Mouse (Mus musculus) WW6 (cell line): ENCODE results near the gene Ano7.

Experiments
- DNase-seq: peaks from one replicate; pipeline ENCODE4 v3.0.0-alpha.2; 2013; ENCODE audit warnings: low read depth, low spot score

Gene Ano7

GRCm38 (mm10) chr1:93373665-93374064 is at the start of gene Ano7:
TSS of gene Ano7 (plus strand) at chr1:93373930.
- DNase-seq, result no peak

DNA sequence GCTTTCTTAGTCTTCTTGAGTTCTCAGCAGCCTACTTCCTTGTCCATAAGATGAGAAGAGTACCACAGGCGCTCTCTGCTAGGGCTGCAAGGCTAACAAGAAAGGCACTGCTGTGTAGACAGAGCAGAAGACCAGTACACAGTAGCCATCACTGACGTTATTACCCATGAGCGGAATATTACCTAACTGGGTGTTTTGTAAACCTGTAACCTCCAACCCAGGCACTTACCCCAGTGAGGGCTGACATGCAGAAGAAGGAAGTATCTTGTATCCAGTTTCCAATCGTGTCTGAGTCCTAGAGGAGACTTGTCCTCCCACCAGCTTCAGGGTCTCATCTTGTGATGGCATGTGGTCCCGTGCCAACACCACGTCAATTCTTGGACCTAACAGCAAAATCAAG is 49.8 kb upstream of the Ano7 start:
- DNase-seq, result no peak

GRCm38 (mm10) chr1:93326446-93326845 is 47.3 kb upstream of the Ano7 start:
- DNase-seq, result no peak

DNA sequence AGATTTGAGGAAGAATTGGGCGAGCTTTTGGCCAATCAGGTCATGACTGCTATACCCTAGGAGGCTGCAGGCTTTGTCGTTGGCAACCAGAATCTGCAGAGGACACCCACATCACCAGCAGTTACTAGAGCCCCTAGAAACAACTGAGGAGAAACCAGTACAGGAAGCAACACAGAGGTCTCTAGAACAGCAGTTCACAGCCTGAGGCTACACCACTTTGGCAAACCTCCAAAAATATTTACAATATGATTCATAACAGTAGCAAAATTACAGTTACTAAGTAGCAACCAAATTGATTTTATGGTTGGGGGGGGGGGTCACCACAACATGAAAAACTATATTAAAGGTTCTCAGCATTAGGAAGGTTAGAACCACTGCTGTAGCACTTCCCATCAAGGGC is 39.1 kb upstream of the Ano7 start:
- DNase-seq, result no peak

DNA sequence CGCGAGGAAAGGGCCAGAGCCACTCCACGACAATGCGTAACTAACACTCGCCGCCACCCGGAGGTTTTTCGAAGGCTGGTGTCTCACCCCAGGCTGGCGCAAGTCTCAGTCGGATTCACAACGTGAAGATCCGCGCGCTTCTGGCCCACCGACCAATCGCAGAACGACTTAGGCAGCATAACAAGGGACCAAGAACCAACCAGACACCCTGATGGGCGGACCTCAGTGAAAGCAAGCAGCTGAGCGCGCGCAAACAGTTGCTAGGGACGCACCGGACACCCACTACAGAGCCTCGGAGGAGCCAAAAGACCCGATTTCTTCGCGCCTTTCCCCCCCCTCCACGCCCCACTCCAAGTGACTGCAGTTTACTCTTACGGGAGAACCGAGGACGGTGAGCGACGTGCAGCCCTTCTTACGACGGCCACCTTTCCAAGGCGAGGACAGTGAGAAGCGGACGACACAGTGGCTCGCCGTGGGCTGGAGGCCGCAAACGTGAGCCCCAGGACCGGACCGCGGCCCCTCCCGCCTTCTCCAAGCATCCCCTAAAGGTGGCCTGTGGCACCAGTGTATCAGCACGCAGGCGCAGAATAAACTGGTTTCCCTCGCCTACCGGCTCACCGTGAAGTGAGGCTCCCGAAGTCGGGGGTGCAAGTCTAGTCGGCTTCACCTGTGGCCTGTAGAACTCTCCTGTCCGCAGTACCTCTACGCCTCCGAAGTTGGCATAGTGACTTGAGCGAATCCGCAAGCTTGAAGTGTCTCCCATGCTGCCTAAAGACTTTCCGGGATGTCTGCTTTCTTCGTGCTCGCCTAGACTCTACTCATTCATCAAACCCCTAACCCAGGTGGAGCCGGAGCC is 30.9 kb upstream of the Ano7 start, which contains the start of the genes Ppp1r7 and Pask:
Gene Ppp1r7 (plus strand): TSS at position 207 of the 856 bp plus-strand sequence.
Gene Pask (minus strand): TSS at position 835 of the 856 bp plus-strand sequence.
- DNase-seq, result peak; percentile 85

DNA sequence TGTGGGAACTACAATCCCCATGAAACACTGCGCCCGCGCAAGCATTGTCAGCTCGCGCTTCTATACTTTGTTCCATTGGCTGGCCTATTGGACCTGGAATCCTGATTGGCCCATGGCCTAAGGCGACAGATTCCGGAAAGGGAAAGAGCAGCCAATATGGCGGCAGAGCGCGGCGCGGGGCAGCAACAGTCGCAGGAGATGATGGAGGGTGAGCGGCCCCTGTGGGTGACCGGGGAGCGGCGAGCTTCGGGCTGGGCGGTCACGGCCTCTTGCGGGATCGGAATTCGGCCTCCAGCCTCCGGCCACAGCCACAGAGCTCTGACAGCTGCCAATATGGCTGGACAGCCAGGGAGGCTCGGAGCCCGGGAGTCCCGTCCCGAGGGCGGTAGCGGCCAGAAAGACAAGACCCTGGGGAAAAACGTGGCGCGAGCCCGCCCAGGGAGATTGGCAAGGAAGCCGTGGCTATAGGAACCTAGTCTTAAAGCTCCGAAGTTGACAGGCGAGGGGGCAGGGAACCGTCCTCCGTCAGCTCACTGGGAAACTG is 30.2 kb upstream of the Ano7 start:
- peak; percentile 85 for DNase-seq

GRCm38 (mm10) chr1:93347176-93347575 is 26.6 kb upstream of the Ano7 start:
- no peak for DNase-seq

- no peak for DNase-seq
Observed at GRCm38 (mm10) chr1:93349701-93350100, 24.0 kb upstream of the Ano7 start.

GRCm38 (mm10) chr1:93352724-93353123 is 21.0 kb upstream of the Ano7 start:
- no peak for DNase-seq

GRCm38 (mm10) chr1:93362661-93363060 is 11.1 kb upstream of the Ano7 start:
- DNase-seq, result no peak

DNA sequence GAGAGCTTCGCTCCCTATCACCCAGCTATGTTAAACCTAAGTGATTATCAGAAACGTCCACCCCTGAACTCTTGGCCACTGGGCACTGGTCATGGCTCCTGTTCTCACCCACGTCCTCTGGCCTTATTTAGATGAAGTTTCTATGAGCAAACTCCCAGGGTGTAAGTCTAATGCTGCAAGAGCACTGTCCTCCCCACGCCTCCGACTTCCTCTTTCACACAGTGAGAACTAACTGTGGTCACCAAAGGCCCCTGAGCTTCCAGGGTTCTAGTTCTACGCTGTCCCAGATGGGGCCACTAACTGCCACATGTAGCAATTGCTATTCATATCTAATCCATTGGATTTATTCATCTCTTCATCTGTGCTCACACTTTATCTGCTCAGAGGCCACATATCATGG is 8.1 kb upstream of the Ano7 start:
- no peak for DNase-seq

DNA sequence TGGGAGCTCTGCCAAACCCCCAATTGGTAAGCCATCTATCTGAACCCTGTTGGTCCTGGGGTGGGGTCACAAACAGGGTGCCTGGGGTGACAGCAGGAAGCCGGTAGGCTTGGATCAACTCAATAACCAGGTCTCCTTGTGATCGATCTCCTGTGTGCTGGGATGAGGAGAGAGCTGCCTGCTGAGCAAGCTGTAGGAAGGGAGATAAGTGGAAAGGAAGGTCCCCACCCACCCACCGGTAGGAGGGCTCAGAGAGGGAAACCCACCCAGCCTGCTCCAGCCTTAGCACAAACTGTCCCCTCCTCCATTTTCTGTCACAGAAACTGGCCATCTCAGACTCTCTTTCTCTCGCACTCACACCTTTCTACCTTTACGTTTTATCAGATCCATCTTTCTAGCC is 3.6 kb downstream of the Ano7 start:
- DNase-seq, result no peak

DNA sequence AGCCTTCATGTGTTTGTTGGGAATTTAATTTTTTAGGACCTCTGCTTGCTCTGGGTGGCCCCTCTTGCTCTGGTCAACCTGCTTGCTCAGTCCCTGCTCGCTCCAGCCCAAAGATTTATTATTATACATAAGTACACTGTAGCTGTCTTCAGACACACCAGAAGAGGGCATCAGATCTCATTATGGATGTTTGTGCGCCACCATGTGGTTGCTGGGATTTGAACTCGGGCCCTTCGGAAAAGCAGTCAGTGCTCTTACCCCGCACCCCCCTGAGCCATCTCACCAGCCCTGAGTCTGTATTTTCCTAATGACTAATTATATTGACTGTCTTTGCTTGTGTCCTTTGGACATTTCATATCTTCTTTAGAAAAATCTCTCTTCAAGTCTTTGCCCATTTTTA is 5.4 kb downstream of the Ano7 start:
- no peak for DNase-seq

DNA sequence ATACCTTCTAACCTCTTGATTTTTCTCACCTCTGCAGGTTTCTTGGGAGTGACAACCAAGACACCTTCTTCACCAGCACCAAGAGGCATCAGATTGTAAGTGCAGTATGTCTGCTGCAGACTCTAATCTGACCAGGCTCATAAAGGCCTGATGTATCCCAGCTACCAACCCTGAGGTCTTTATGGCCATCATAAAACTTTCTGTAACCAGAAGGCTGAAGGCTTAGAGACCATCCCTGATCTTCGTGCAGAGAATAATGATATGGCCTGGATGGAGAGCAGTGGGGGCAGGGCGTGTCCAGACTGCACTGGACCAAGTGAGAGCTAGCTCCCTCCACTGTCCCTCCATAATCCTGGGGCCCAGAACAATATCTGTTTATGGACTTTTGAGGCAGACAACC is 13.5 kb downstream of the Ano7 start:
- DNase-seq, result no peak

DNA sequence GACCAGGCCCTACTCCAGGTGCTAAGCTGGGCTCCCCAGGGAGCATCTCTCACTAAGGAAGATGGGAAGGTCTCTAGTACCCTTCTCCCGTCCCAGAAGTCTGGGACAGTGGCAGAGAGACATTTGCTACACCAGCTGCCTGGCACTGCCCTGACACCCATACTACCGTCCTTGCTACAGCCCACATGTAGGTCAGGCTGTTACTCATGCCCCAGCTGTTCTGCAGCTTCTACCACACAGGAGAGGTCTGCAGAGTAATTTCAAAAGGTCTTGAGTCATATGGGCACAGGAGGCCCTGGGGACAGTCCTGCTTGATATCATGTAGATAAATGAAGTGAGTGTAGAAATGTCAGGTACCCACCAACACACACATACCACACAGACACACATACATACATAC is 15.2 kb downstream of the Ano7 start:
- DNase-seq, result no peak

DNA sequence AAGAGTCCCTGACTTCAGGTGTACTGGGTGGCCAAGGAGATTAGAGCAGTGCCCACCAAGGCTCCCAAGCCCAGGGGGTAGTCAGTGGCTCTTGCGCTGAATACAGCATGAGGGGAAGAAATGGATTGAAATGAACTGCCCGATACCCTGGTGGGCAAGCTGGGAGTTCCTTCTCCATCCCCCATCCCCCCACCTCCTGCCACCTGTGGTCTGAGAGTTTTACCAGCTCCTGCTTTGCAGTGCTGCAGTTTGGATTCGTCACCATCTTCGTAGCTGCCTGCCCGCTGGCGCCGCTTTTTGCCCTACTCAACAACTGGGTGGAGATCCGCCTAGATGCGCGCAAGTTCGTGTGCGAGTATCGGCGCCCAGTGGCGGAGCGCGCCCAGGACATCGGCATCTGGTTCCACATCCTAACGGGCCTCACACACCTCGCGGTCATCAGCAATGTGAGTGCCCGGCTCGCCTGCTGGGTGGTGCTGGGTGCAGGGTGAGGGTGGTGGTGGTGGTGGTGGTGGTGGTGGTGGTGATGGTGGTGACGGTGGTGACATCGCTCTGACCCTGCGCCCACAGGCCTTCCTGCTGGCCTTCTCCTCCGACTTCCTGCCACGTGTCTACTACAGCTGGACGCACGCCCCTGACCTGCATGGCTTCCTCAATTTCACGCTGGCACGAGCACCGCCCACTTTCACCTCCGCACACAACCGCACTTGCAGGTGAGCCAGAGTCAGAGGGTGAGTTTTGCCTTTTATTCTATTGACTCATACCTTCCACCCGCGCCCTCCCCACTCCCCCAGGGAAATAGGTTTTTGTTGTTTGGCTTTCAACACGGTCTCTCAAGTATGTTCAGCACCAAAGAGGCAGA is 27.7 kb downstream of the Ano7 start:
- no peak for DNase-seq

DNA sequence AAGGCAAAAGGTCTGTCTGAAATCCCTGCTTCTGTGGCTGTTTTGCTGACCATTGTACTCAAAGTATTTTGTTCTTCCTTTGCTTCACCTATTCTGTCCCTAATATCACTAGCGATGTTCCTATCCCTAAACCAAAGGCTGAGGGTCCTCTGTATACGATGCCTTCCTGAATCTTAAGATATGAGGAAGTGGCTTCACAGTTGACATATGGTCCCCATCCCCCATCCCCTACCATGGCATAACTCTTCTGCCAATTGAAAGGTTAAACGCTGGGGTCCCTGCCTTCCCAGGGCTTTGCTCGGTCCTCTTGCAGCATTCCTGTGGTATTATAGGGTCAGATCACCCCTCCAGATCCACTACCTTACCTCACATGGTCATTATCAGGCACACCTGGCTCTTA is 29.7 kb downstream of the Ano7 start:
- no peak for DNase-seq

- no peak for DNase-seq
Observed at GRCm38 (mm10) chr1:93432087-93432486, 58.4 kb downstream of the Ano7 start.

GRCm38 (mm10) chr1:93439321-93439720 is 65.6 kb downstream of the Ano7 start:
- no peak for DNase-seq

- DNase-seq, result no peak
Observed at GRCm38 (mm10) chr1:93444405-93445110, 70.8 kb downstream of the Ano7 start.

DNA sequence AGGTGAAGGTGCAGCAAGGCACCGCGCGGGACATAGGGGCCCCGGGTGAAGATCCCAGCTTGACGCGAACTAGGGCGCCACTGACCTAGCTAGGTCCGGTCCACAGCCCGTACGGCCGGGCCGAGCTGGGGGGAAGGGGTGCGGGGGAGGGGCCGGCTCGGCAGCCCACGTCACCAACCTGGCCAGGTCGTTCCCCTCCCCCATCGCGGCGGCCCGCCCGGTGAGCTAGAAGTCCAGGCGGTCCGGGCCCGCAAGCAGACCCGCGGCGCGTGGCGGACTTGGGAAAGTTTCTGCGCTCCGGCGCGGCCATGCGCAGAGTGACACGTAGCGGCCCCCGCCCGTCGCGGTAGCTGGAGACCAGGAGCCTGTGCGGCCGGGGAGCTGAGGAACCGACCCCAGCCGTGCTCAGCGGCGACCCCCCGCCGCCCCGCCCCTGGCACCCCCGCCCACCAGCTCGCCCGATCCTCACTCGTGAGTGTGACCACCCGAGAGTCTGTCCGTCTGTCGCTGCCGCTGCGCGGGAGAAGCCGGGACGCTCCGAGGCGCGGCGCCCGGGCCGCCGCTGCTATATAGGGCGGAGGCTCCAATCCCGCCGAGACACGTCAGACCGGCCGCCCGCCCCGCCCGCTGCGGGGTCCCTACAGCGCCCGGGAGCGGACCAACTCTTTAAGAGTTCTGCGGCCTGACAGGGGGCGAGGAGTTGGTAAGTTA is 71.5 kb downstream of the Ano7 start:
- DNase-seq, result peak; percentile 9
